Mouse (Mus musculus) megakaryocyte, embryonic 14.5 days (primary cell): Measurements from ENCODE around the gene Arhgef3.

ENCODE experiments used
- FLI1 ChIP-seq: IDR thresholded peaks from 2 replicates; pipeline ENCODE4 v1.6.1; 2012; ENCODE audit warnings: low read length, inconsistent platforms, mixed read lengths
- GATA1 ChIP-seq: IDR thresholded peaks from 3 replicates; pipeline ENCODE4 v1.6.1; 2012; ENCODE audit warnings: mixed read lengths, low read length, inconsistent platforms, borderline replicate concordance

DNA sequence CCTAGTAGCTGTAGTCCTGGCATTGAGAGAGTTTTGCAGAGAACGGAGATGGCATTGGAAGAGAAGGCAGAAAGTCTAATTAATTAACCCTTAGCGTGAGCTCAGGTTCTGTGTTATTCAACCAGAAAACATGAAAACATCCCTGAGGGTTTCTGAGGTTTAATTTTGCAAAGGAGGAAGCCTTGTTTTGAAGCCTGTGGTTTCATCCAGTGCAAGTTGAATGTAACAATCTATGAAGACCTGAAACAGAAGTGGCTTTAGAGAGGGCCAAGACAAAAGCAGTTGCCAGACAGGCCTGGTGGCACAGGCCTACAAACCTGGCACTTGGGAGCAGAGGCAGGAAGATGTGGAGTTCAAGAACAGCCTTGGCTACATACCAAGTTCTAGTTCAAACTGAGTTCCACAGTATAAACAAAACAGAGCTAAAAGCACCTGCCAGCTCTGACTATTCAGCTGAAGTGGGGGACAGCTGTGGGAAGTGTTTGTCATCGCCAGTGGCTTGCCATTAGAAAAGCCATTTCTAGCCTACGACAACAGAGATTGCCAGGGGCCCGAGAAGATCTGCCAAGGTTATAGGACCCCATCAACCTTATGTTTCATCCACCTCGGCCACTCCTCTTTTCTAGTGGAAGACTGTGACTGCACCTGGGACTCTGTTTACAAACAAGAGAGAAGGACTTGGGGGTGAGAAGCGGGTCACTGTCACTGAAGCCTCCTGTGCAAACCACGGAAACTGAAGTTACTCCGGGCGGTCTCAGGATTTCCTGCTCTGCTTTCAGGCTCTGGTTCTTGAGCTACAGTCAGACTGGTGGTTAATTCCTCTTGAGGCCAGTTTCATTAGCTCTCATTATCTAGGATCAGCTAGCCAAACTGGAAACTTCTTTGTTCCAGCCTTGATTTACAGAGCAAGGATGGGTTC, 287.9 kb downstream of the Arhgef3 start:
- TF ChIP-seq GATA1 (no peak), FLI1 (no peak)
